Mouse (Mus musculus) testis, postnatal 10 days (tissue): ENCODE data around the gene Igf1.

Experiments used
- DNase-seq: peaks from one replicate; pipeline ENCODE4 v3.0.0; 2021; ENCODE audit warnings: low spot score

Gene Igf1

GRCm38 (mm10) chr10:87860181-87861103 lies 2.4 kb downstream of the Igf1 start:
- peak; percentile 48 for DNase-seq

GRCm38 (mm10) chr10:87861104-87861455 lies 3.0 kb downstream of the Igf1 start:
- DNase-seq, result no peak

- DNase-seq, result no peak
Observed at GRCm38 (mm10) chr10:87862899-87863298, 4.8 kb downstream of the Igf1 start.

GRCm38 (mm10) chr10:87863326-87863725 lies 5.3 kb downstream of the Igf1 start:
- DNase-seq, result no peak

- DNase-seq, result no peak
Observed at GRCm38 (mm10) chr10:87865712-87866111, 7.6 kb downstream of the Igf1 start.

GRCm38 (mm10) chr10:87866448-87866847 lies 8.4 kb downstream of the Igf1 start:
- DNase-seq, result no peak

- no peak for DNase-seq
Observed at GRCm38 (mm10) chr10:87867217-87867616, 9.2 kb downstream of the Igf1 start.

GRCm38 (mm10) chr10:87867631-87868030 lies 9.6 kb downstream of the Igf1 start:
- DNase-seq, result no peak

- DNase-seq, result no peak
Observed at GRCm38 (mm10) chr10:87868349-87869053, 10.4 kb downstream of the Igf1 start.

- no peak for DNase-seq
Observed at GRCm38 (mm10) chr10:87869151-87869550, 11.1 kb downstream of the Igf1 start.

- DNase-seq, result no peak
Observed at GRCm38 (mm10) chr10:87869691-87870090, 11.6 kb downstream of the Igf1 start.

- DNase-seq, result no peak
Observed at GRCm38 (mm10) chr10:87871863-87872647, 14.0 kb downstream of the Igf1 start.

- no peak for DNase-seq
Observed at GRCm38 (mm10) chr10:87872854-87873253, 14.8 kb downstream of the Igf1 start.

- DNase-seq, result no peak
Observed at GRCm38 (mm10) chr10:87873516-87873915, 15.5 kb downstream of the Igf1 start.

- no peak for DNase-seq
Observed at GRCm38 (mm10) chr10:87880071-87880785, 22.2 kb downstream of the Igf1 start.

- DNase-seq, result no peak
Observed at GRCm38 (mm10) chr10:87885326-87886040, 27.4 kb downstream of the Igf1 start.

- DNase-seq, result no peak
Observed at GRCm38 (mm10) chr10:87889850-87890249, 31.8 kb downstream of the Igf1 start.

GRCm38 (mm10) chr10:87892256-87892655 lies 34.2 kb downstream of the Igf1 start:
- no peak for DNase-seq

GRCm38 (mm10) chr10:87893272-87893671 lies 35.2 kb downstream of the Igf1 start:
- DNase-seq, result no peak

GRCm38 (mm10) chr10:87894461-87895120 lies 36.5 kb downstream of the Igf1 start:
- DNase-seq, result no peak

GRCm38 (mm10) chr10:87895351-87895750 lies 37.3 kb downstream of the Igf1 start:
- DNase-seq, result no peak
